Mouse (Mus musculus) lung, adult 2 months (tissue): ENCODE measurements at regions not wholly inside any gene's neighbourhood (a gene's known extent, or its start where the extent isn't known, plus 50 kb on each side); places are given as distances from the start of the nearest gene placed in this dataset.

ENCODE experiments used
- CTCF ChIP-seq: fragments of 200-500 bp; IDR thresholded peaks from 2 replicates; pipeline ENCODE4 v1.5.1; 2011; ENCODE audit warnings: mild to moderate bottlenecking, low read length, control low read depth; ENCODE audit not compliant: insufficient read depth
- POLR2A ChIP-seq: fragments of 200-500 bp; IDR thresholded peaks from 2 replicates; pipeline ENCODE4 v1.6.1; 2011; ENCODE audit warnings: low read depth, mild to moderate bottlenecking, control low read depth, low read length, borderline replicate concordance; ENCODE audit errors: extremely low read depth

DNA sequence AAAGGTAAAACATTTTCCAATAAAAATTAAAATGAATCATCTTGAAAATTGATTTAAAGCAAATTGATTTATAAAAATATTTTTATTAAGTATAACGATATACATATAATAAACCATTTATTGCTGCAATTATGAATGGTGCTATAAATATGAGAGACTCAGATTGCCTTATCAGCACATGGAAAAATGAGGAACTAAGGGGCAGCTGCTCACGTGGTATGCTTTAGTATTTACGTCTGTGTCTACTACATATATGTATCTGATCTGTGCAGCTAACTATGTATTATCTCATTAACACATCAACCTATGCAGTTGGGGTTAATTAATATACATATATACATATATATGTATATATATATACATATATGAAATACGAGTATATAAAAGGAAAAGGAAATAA lies 156.6 kb upstream of the Pdcd1 start:
- TF ChIP-seq POLR2A (no peak), CTCF (no peak)
